In the genomic region with DNA sequence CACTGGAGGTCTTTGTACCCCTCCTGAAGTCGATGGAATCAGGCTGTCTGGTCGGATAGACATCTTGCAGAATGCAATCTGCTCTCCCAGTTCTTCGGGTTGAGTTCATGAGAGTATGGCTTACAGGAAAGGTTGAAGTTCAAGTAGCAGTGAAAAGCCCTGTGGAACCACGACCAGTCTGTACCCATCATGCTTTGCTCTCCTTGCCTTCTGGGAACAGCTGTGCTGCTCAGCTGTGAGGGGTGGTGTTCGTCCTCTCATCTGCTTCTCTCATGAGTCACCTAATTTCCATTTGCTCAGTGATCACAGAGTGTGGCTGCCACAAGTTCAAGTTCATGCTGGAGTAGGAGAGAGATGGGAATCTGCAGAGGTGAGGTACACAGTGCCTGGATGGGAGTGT, we compare ENCODE assay signal across 12 mouse cellular contexts.
DNase-seq lines count a peak whose midpoint lies in the region; ATAC-seq lines count a peak whose summit lies in the region.
"Had no signal": no experiment of that assay in that cellular context is flagged by ENCODE, and none has a peak within 500 bp of the region (broad histone marks: within the 10 kb centered on the region; RNA-seq: fewer than 3 reads in every experiment).

No protein-coding gene starts in this region.

- H3K4me2 ChIP-seq in forebrain, embryonic 13.5 days, result no peak overlapping the region
- no peak overlapping the region for H3K4me2 ChIP-seq in forebrain, embryonic 11.5 days (ENCODE audit: low read depth, low read length, severe bottlenecking)
- no peak overlapping the region for H3K4me2 ChIP-seq in embryonic facial prominence, embryonic 14.5 days (ENCODE audit: low read depth, low read length)
- H3K4me2 ChIP-seq: embryonic facial prominence, embryonic 15.5 days had no signal

- peaks cover 36% of the 10 kb centered on the region for H3K4me1 ChIP-seq in forebrain, embryonic 13.5 days
- H3K4me1 ChIP-seq in forebrain, embryonic 11.5 days (replicated peaks; ENCODE audit: control insufficient read depth, insufficient read depth, low read length), result no peaks in the 10 kb centered on the region
- 0 out of 2 replicates have a peak, but pooled peaks cover 7% of the 10 kb centered on the region for H3K4me1 ChIP-seq in embryonic facial prominence, embryonic 14.5 days (ENCODE audit: control insufficient read depth, insufficient read depth, low read length)

- no peak overlapping the region for H3K9ac ChIP-seq in forebrain, embryonic 13.5 days
- H3K9ac ChIP-seq in forebrain, embryonic 11.5 days (ENCODE audit: low read length), result no peak overlapping the region
- no peak overlapping the region for H3K9ac ChIP-seq in embryonic facial prominence, embryonic 14.5 days (ENCODE audit: low read depth, low read length)
- H3K9ac ChIP-seq: embryonic facial prominence, embryonic 15.5 days had no signal

- no peaks in the 10 kb centered on the region for H3K27me3 ChIP-seq in forebrain, embryonic 13.5 days
- no peaks in the 10 kb centered on the region for H3K27me3 ChIP-seq in forebrain, embryonic 11.5 days (ENCODE audit: control insufficient read depth, insufficient read depth, low read length)
- no peaks in the 10 kb centered on the region for H3K27me3 ChIP-seq in embryonic facial prominence, embryonic 14.5 days (replicated peaks; ENCODE audit: control insufficient read depth, insufficient read depth, low read length)
- H3K27me3 ChIP-seq: embryonic facial prominence, embryonic 15.5 days had no signal

- H3K36me3 ChIP-seq in forebrain, embryonic 13.5 days (ENCODE audit: poor library complexity, severe bottlenecking), result no peaks in the 10 kb centered on the region
- H3K36me3 ChIP-seq in forebrain, embryonic 11.5 days (ENCODE audit: control insufficient read depth, insufficient read depth, low read length), result no peaks in the 10 kb centered on the region
- no peaks in the 10 kb centered on the region for H3K36me3 ChIP-seq in embryonic facial prominence, embryonic 14.5 days (ENCODE audit: control insufficient read depth, insufficient read depth, low read length)
- H3K36me3 ChIP-seq: embryonic facial prominence, embryonic 15.5 days had no signal

- no peak for DNase-seq in forebrain, embryonic 11.5 days (ENCODE audit: low spot score)
- DNase-seq in kidney, postnatal 10 days, result peak; percentile 25
- DNase-seq in kidney, adult 11 months, result no peak
- DNase-seq in 3T3-L1 (ENCODE audit: low read depth, low spot score) (peak; percentile 22), liver (no peak)
- peak; percentile 27 for DNase-seq in embryonic facial prominence, embryonic 14.5 days (ENCODE audit: low spot score)
- no peak for DNase-seq in frontal cortex, postnatal 36 days (ENCODE audit: low spot score in 2 of 2)
- DNase-seq: cerebellum, adult 9-10 months; heart, adult 18-20 months; thymus, adult 18-20 months had no signal

- H3K4me3 ChIP-seq in forebrain, embryonic 13.5 days, result no peak overlapping the region
- H3K4me3 ChIP-seq in forebrain, embryonic 11.5 days (ENCODE audit: low read depth, low read length), result no peak overlapping the region
- no peak overlapping the region for H3K4me3 ChIP-seq in embryonic facial prominence, embryonic 14.5 days (ENCODE audit: low read depth, low read length)
- H3K4me3 ChIP-seq: embryonic facial prominence, embryonic 15.5 days had no signal

- ATAC-seq in forebrain, embryonic 13.5 days, result peak; percentile 42; the same call in 1 of the 2 replicates
- ATAC-seq in forebrain, embryonic 11.5 days (replicated peaks; ENCODE audit: low FRiP score), result no peak
- ATAC-seq in embryonic facial prominence, embryonic 14.5 days (ENCODE audit: low read depth), result peak; percentile 33; the same call in 1 of the 2 replicates

- WGBS in forebrain, embryonic 13.5 days, result 56% methylated on average over 5 of the region's 5 CpGs
- 63% methylated on average over 5 of the region's 5 CpGs for WGBS in forebrain, embryonic 11.5 days
- WGBS in embryonic facial prominence, embryonic 14.5 days, result 49% methylated on average over 5 of the region's 5 CpGs

- H3K27ac ChIP-seq in forebrain, embryonic 13.5 days, result no peak overlapping the region
- no peak overlapping the region for H3K27ac ChIP-seq in forebrain, embryonic 11.5 days (ENCODE audit: low read depth, low read length)
- H3K27ac ChIP-seq in embryonic facial prominence, embryonic 14.5 days (replicated peaks; ENCODE audit: low read depth, low read length), result no peak overlapping the region
- H3K27ac ChIP-seq: embryonic facial prominence, embryonic 15.5 days had no signal

- no peaks in the 10 kb centered on the region for H3K9me3 ChIP-seq in forebrain, embryonic 13.5 days (replicated peaks)
- no peaks in the 10 kb centered on the region for H3K9me3 ChIP-seq in forebrain, embryonic 11.5 days (ENCODE audit: control insufficient read depth, low read length)
- H3K9me3 ChIP-seq in embryonic facial prominence, embryonic 14.5 days (ENCODE audit: control insufficient read depth, low read length), result no peaks in the 10 kb centered on the region
- H3K9me3 ChIP-seq: embryonic facial prominence, embryonic 15.5 days had no signal

Comparison
In these comparisons a context has a peak if more than half of its experiments do, and no peak if none do; other contexts are left out.
1. DNase-seq: peak in kidney, postnatal 10 days (single experiment), 3T3-L1 (single experiment) and embryonic facial prominence, embryonic 14.5 days (single experiment); none in forebrain, embryonic 11.5 days (single experiment), kidney, adult 11 months (single experiment), frontal cortex, postnatal 36 days (0 of 2) and liver (single experiment).